Comparison of ENCODE assay signal across 11 mouse cellular contexts in the genomic region with DNA sequence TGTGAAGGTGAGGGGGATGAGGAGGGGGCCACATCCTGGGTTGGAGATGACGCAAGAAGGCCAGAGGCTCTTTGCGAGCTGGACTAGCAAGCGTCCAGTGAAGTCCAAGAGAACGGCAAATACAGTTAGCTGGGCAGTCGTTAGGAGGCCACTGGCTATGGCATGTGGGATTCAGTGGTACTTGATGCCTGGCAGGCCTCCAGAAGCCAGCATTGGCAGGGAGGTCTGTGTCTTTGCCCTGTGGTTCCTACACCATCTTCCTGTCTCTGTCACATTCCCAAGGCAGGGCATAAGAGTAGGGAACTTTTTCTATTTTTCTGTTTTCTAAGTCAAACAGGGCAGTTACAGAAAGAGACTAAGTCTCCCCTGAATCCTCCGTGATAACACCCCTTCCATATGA.
DNase-seq lines count a peak whose midpoint lies in the region; ATAC-seq lines count a peak whose summit lies in the region.
"Had no signal": no experiment of that assay in that cellular context is flagged by ENCODE, and none has a peak within 500 bp of the region (broad histone marks: within the 10 kb centered on the region; RNA-seq: fewer than 3 reads in every experiment).

No protein-coding gene starts in this region.

- H3K9ac ChIP-seq in neural tube, embryonic 11.5 days (ENCODE audit: low read length), result peak overlapping the region; percentile 32; the same call in 1 of the 2 replicates
- H3K9ac ChIP-seq in midbrain, embryonic 11.5 days (ENCODE audit: low read length), result peak overlapping the region; percentile 49; the same call in 1 of the 2 replicates

- no peak overlapping the region for H3K4me3 ChIP-seq in neural tube, embryonic 11.5 days (ENCODE audit: low read depth, low read length)
- no peak overlapping the region for H3K4me3 ChIP-seq in hindbrain, embryonic 10.5 days
- no peak overlapping the region for H3K4me3 ChIP-seq in midbrain, embryonic 11.5 days (ENCODE audit: low read depth, low read length)
- H3K4me3 ChIP-seq: gastrocnemius, adult 2 months had no signal

- peaks cover 35% of the 10 kb centered on the region for H3K4me1 ChIP-seq in neural tube, embryonic 11.5 days (ENCODE audit: control insufficient read depth, insufficient read depth, low read length)
- peaks cover 48% of the 10 kb centered on the region for H3K4me1 ChIP-seq in hindbrain, embryonic 10.5 days (replicated peaks)
- H3K4me1 ChIP-seq in midbrain, embryonic 11.5 days (ENCODE audit: control insufficient read depth, insufficient read depth, low read length), result peaks cover 44% of the 10 kb centered on the region

- H3K27me3 ChIP-seq in neural tube, embryonic 11.5 days (ENCODE audit: control insufficient read depth, insufficient read depth, low read length), result no peaks in the 10 kb centered on the region
- H3K27me3 ChIP-seq in hindbrain, embryonic 10.5 days (ENCODE audit: insufficient read depth, poor library complexity, severe bottlenecking), result 0 out of 2 replicates have a peak, but pooled peaks cover 3% of the 10 kb centered on the region
- no peaks in the 10 kb centered on the region for H3K27me3 ChIP-seq in midbrain, embryonic 11.5 days (ENCODE audit: control insufficient read depth, insufficient read depth, low read length)

- WGBS in neural tube, embryonic 11.5 days, result 84% methylated on average over 6 of the region's 6 CpGs
- 86% methylated on average over 6 of the region's 6 CpGs for WGBS in hindbrain, embryonic 10.5 days
- WGBS in midbrain, embryonic 11.5 days, result 72% methylated on average over 6 of the region's 6 CpGs

- H3K4me2 ChIP-seq in neural tube, embryonic 11.5 days (ENCODE audit: low read depth), result no peak overlapping the region; the same call in 1 of the 2 replicates
- peak overlapping the region; percentile 17; the same call in 1 of the 2 replicates for H3K4me2 ChIP-seq in midbrain, embryonic 11.5 days

- ATAC-seq in neural tube, embryonic 11.5 days (ENCODE audit: insufficient read depth, low FRiP score, low TSS enrichment), result no peak
- no peak for ATAC-seq in midbrain, embryonic 11.5 days (ENCODE audit: low FRiP score)
- ATAC-seq in activated CD4-positive, CD25-positive, alpha-beta regulatory T cell, adult 4 months, result no peak

- peak overlapping the region; percentile 70 for H3K27ac ChIP-seq in neural tube, embryonic 11.5 days (ENCODE audit: low read depth, low read length)
- peak overlapping the region; percentile 81 for H3K27ac ChIP-seq in hindbrain, embryonic 10.5 days
- peak overlapping the region; percentile 81 for H3K27ac ChIP-seq in midbrain, embryonic 11.5 days (ENCODE audit: low read depth, low read length)
- H3K27ac ChIP-seq: gastrocnemius, adult 2 months; stomach, postnatal 0 days had no signal

- H3K36me3 ChIP-seq in neural tube, embryonic 11.5 days (ENCODE audit: control insufficient read depth, insufficient read depth, low read length), result no peaks in the 10 kb centered on the region
- no peaks in the 10 kb centered on the region for H3K36me3 ChIP-seq in hindbrain, embryonic 10.5 days
- no peaks in the 10 kb centered on the region for H3K36me3 ChIP-seq in midbrain, embryonic 11.5 days (ENCODE audit: control insufficient read depth, insufficient read depth, low read length)

- H3K9me3 ChIP-seq in neural tube, embryonic 11.5 days (ENCODE audit: control insufficient read depth, low read length), result no peaks in the 10 kb centered on the region
- H3K9me3 ChIP-seq in hindbrain, embryonic 10.5 days, result no peaks in the 10 kb centered on the region
- no peaks in the 10 kb centered on the region for H3K9me3 ChIP-seq in midbrain, embryonic 11.5 days (ENCODE audit: control insufficient read depth, low read length)

- DNase-seq in neural tube, embryonic 11.5 days (ENCODE audit: low spot score), result no peak
- DNase-seq in neural tube, embryonic 10.5 days (ENCODE audit: extremely low spot score, low spot score), result no peak
- DNase-seq in hindbrain, embryonic 10.5 days (ENCODE audit: low spot score), result no peak
- peak; percentile 92 for DNase-seq in midbrain, embryonic 11.5 days (ENCODE audit: low spot score, missing footprints)
- no peak for DNase-seq in thymus, postnatal 25 days
- no peak for DNase-seq in gastrocnemius, adult 8-10 months (ENCODE audit: low spot score in 2 of 2)
- DNase-seq: gastrocnemius, adult 2 months; kidney, postnatal 36 days; right cerebral cortex, postnatal 25 days had no signal
